Comparison of ENCODE assay signal across 9 mouse cellular contexts in genomic region chr4:149567432-149568026, GRCm38 (mm10). TPM values are rescaled to one million over a fixed set of nuclear protein-coding genes. Genes with fewer than 3 reads are reported as not detected.
DNase-seq lines count a peak whose midpoint lies in the region; ATAC-seq and TF ChIP-seq lines count a peak whose summit lies in the region.
"Had no signal": no experiment of that assay in that cellular context is flagged by ENCODE, and none has a peak within 500 bp of the region (broad histone marks: within the 10 kb centered on the region; RNA-seq: fewer than 3 reads in every experiment).

No protein-coding gene starts in this region.

- no peak for ATAC-seq in forebrain, embryonic 13.5 days
- ATAC-seq in forebrain, embryonic 14.5 days = no peak
- ATAC-seq in midbrain, embryonic 15.5 days (replicated peaks) = no peak

- H3K27ac ChIP-seq in forebrain, embryonic 13.5 days = peak overlapping the region; percentile 41; the same call in 1 of the 2 replicates
- no peak overlapping the region for H3K27ac ChIP-seq in forebrain, embryonic 14.5 days (ENCODE audit: low read depth, low read length)
- 0 out of 2 replicates have a peak overlapping the region, but pooled peaks have one; percentile 3 for H3K27ac ChIP-seq in midbrain, embryonic 15.5 days

- no peak for TF ChIP-seq POLR2A in brain, embryonic 14.5 days (IDR thresholded peaks at IDR 0.05; ENCODE audit: borderline replicate concordance, extremely low read depth, insufficient read depth, insufficient read length, poor library complexity, severe bottlenecking)

- H3K4me1 ChIP-seq in forebrain, embryonic 13.5 days = peaks cover 48% of the 10 kb centered on the region
- H3K4me1 ChIP-seq in forebrain, embryonic 14.5 days (ENCODE audit: control insufficient read depth, insufficient read depth, low read length) = peaks cover 11% of the 10 kb centered on the region
- H3K4me1 ChIP-seq in midbrain, embryonic 15.5 days = peaks cover 27% of the 10 kb centered on the region

- no peak overlapping the region for H3K4me3 ChIP-seq in forebrain, embryonic 13.5 days
- no peak overlapping the region for H3K4me3 ChIP-seq in forebrain, embryonic 14.5 days (ENCODE audit: low read depth, low read length)
- no peak overlapping the region for H3K4me3 ChIP-seq in midbrain, embryonic 15.5 days

- TF ChIP-seq CTCF in brain, embryonic 14.5 days (IDR thresholded peaks at IDR 0.05; ENCODE audit: borderline replicate concordance, extremely low read depth, insufficient read depth, insufficient read length) = no peak

- H3K36me3 ChIP-seq in forebrain, embryonic 13.5 days (ENCODE audit: poor library complexity, severe bottlenecking) = peaks cover 3% of the 10 kb centered on the region; the same call in 1 of the 2 replicates
- 0 out of 2 replicates have a peak, but pooled peaks cover 6% of the 10 kb centered on the region for H3K36me3 ChIP-seq in forebrain, embryonic 14.5 days (ENCODE audit: control insufficient read depth, insufficient read depth, low read length)
- H3K36me3 ChIP-seq in midbrain, embryonic 15.5 days (replicated peaks) = no peaks in the 10 kb centered on the region
- H3K36me3 ChIP-seq: G1E had no signal

- no peak overlapping the region for H3K4me2 ChIP-seq in forebrain, embryonic 13.5 days
- no peak overlapping the region for H3K4me2 ChIP-seq in forebrain, embryonic 14.5 days (ENCODE audit: low read length)
- no peak overlapping the region for H3K4me2 ChIP-seq in midbrain, embryonic 15.5 days

- no peak for DNase-seq in forebrain, embryonic 14.5 days (ENCODE audit: low spot score)
- DNase-seq in brain, embryonic 14.5 days (ENCODE audit: low read depth) = peak; percentile 50
- DNase-seq in kidney, postnatal 4 days = peak; percentile 62 to 76
- no peak for DNase-seq in gastrocnemius, postnatal 25 days
- no peak for DNase-seq in thymus, postnatal 0 days (ENCODE audit: low spot score)
- DNase-seq in heart, adult 11 months = no peak

- no peak overlapping the region for H3K9ac ChIP-seq in forebrain, embryonic 13.5 days
- H3K9ac ChIP-seq in forebrain, embryonic 14.5 days (ENCODE audit: low read length) = no peak overlapping the region
- no peak overlapping the region for H3K9ac ChIP-seq in midbrain, embryonic 15.5 days

- H3K9me3 ChIP-seq in forebrain, embryonic 13.5 days (replicated peaks) = no peaks in the 10 kb centered on the region
- no peaks in the 10 kb centered on the region for H3K9me3 ChIP-seq in forebrain, embryonic 14.5 days (replicated peaks; ENCODE audit: control insufficient read depth, low read length)
- H3K9me3 ChIP-seq in midbrain, embryonic 15.5 days = no peaks in the 10 kb centered on the region
- H3K9me3 ChIP-seq: G1E had no signal

- 4% methylated on average over 8 of the region's 8 CpGs for WGBS in forebrain, embryonic 13.5 days
- 7% methylated on average over 8 of the region's 8 CpGs for WGBS in forebrain, embryonic 14.5 days
- 11% methylated on average over 8 of the region's 8 CpGs for WGBS in midbrain, embryonic 15.5 days

- no peaks in the 10 kb centered on the region for H3K27me3 ChIP-seq in forebrain, embryonic 13.5 days
- no peaks in the 10 kb centered on the region for H3K27me3 ChIP-seq in forebrain, embryonic 14.5 days (replicated peaks; ENCODE audit: control insufficient read depth, insufficient read depth, low read length)
- no peaks in the 10 kb centered on the region for H3K27me3 ChIP-seq in midbrain, embryonic 15.5 days (replicated peaks)

RNA-seq across cellular contexts. Expression of gene Clstn1, which starts 18.7 kb away (rescaled TPM):
- polyA plus RNA-seq in forebrain, embryonic 13.5 days (2015; fragmentation: Nextera tagmentation; extraction: Ambion mirVana) = 22.7 and 26.0 TPM in 2 replicates
- 36.1 and 42.4 TPM in 2 replicates for polyA plus RNA-seq in forebrain, embryonic 14.5 days (2014; fragmentation: Nextera tagmentation; extraction: Ambion mirVana)
- polyA plus RNA-seq in brain, embryonic 14.5 days (2012; rRNA removed) = 51.4 and 145 TPM in 2 replicates
- polyA plus RNA-seq in midbrain, embryonic 15.5 days (2015; fragmentation: Nextera tagmentation; extraction: Ambion mirVana) = 163 and 164 TPM in 2 replicates
- total RNA-seq in gastrocnemius, postnatal 25 days (2021) = 10 to 100 TPM; 29.0 to 29.1 TPM
- polyA plus RNA-seq in thymus, postnatal 0 days (2015; fragmentation: Nextera tagmentation; extraction: Ambion mirVana) = 20.4 and 21.1 TPM in 2 replicates

RNA-seq across cellular contexts. Expression of gene Ctnnbip1, which starts 49.5 kb away (rescaled TPM):
- 80.2 and 81.2 TPM in 2 replicates for polyA plus RNA-seq in forebrain, embryonic 13.5 days (2015; fragmentation: Nextera tagmentation; extraction: Ambion mirVana)
- polyA plus RNA-seq in forebrain, embryonic 14.5 days (2014; fragmentation: Nextera tagmentation; extraction: Ambion mirVana) = 95.2 and 99.1 TPM in 2 replicates
- 59.0 and 62.8 TPM in 2 replicates for polyA plus RNA-seq in brain, embryonic 14.5 days (2012; rRNA removed)
- 99.5 and 106 TPM in 2 replicates for polyA plus RNA-seq in midbrain, embryonic 15.5 days (2015; fragmentation: Nextera tagmentation; extraction: Ambion mirVana)
- 10 to 100 TPM; 24.7 to 29.6 TPM for total RNA-seq in gastrocnemius, postnatal 25 days (2021)
- 25.6 and 28.3 TPM in 2 replicates for polyA plus RNA-seq in thymus, postnatal 0 days (2015; fragmentation: Nextera tagmentation; extraction: Ambion mirVana)

Comparison
In these comparisons a context has a peak if more than half of its experiments do, and no peak if none do; other contexts are left out.
1. DNase-seq: peak in brain, embryonic 14.5 days (single experiment) and kidney, postnatal 4 days (2 of 2); none in forebrain, embryonic 14.5 days (single experiment), gastrocnemius, postnatal 25 days (single experiment), thymus, postnatal 0 days (single experiment) and heart, adult 11 months (single experiment).